Mouse (Mus musculus) heart, postnatal 0 days (tissue): ENCODE data around the gene Brat1. TPM values are rescaled to one million over a fixed set of nuclear protein-coding genes. Genes with fewer than 3 reads are reported as not detected.

Experiments
- ATAC-seq: fragments of 200-750 bp; cut with Nextera tagmentation; 2 replicates; pipeline ENCODE4 v1.8.0; 2017; ENCODE audit warnings: low read depth, moderate number of reproducible peaks, moderate library complexity; ENCODE audit not compliant: insufficient read depth
- DNase-seq: peaks from one replicate; pipeline ENCODE4 v3.0.0-alpha.2; 2016; ENCODE audit warnings: low spot score
- H3K27ac ChIP-seq: fragments of 300-500 bp; sonication (generic); 2 replicates; pipeline ENCODE4 v1.5.1; 2014; ENCODE audit warnings: low read depth, mild to moderate bottlenecking
- H3K27me3 ChIP-seq: fragments of 300-500 bp; sonication (generic); 2 replicates; pipeline ENCODE4 v1.6.1; 2014; ENCODE audit warnings: low read length, mixed read lengths; ENCODE audit not compliant: control insufficient read depth, insufficient read depth
- H3K36me3 ChIP-seq: fragments of 300-500 bp; sonication (generic); replicated peaks from 2 replicates; pipeline ENCODE4 v1.6.1; 2014; ENCODE audit warnings: low read length, mixed read lengths; ENCODE audit not compliant: control insufficient read depth, insufficient read depth
- H3K4me1 ChIP-seq: fragments of 300-500 bp; sonication (generic); 2 replicates; pipeline ENCODE4 v1.6.1; 2014; ENCODE audit warnings: antibody characterized with exemption; ENCODE audit not compliant: control insufficient read depth, insufficient read depth
- H3K4me2 ChIP-seq: fragments of 300-500 bp; sonication (generic); 2 replicates; pipeline ENCODE4 v1.6.1; 2014; ENCODE audit warnings: low read depth, mild to moderate bottlenecking, low read length, moderate library complexity
- H3K4me3 ChIP-seq: fragments of 300-500 bp; sonication (generic); 2 replicates; pipeline ENCODE4 v1.5.1; 2014; ENCODE audit warnings: low read depth, low read length
- H3K9ac ChIP-seq: fragments of 300-500 bp; sonication (generic); replicated peaks from 2 replicates; pipeline ENCODE4 v1.6.1; 2014; ENCODE audit warnings: low read depth, low read length, mixed read lengths
- H3K9me3 ChIP-seq: fragments of 300-500 bp; sonication (generic); replicated peaks from 2 replicates; pipeline ENCODE4 v1.6.1; 2016; ENCODE audit warnings: low read length; ENCODE audit not compliant: control insufficient read depth
- CTCF ChIP-seq: IDR thresholded peaks from 2 replicates; pipeline ENCODE4 v1.5.1; 2016; ENCODE audit warnings: antibody characterized with exemption, control low read depth, low read depth
- EP300 ChIP-seq: IDR thresholded peaks from 2 replicates; pipeline ENCODE4 v1.6.1; 2016; ENCODE audit warnings: antibody characterized with exemption, low read depth
- WGBS: fragments of 180-500 bp; shearing (Covaris S2); extraction: QIAGEN DNeasy Blood & Tissue Kit; methylation state at CpG from one replicate; pipeline ENCODE4 v1.1.7; 2014; 5-methylcytosine and 5-hydroxymethylcytosine counted together
- polyA plus RNA-seq: library from polyadenylated mRNA; unstranded; fragments of >200 nt; fragmentation: Nextera tagmentation; extraction: Ambion mirVana; gene quantifications from 2 replicates; pipeline ENCODE4 v1.2.1, GENCODE M21; 2015
- total RNA-seq: library from RNA; depleted of rRNA; stranded (reverse); fragments of >200 nt; gene quantifications from 2 replicates; pipeline ENCODE4 v1.2.3, GENCODE M21; 2014; ENCODE audit warnings: low replicate concordance

Gene Brat1
- total and polyA plus RNA-seq, 2 experiments from 2014 or later: 9.5 to 25.0 TPM

GRCm38 (mm10) chr5:140675079-140675478, 29.7 kb upstream of the Brat1 start:
- 86% methylated on average over 11 of the region's 11 CpGs for WGBS
- DNase-seq: no peak
- no peak overlapping the region for H3K27ac ChIP-seq
- no peak overlapping the region for H3K4me2 ChIP-seq
- peaks cover 18% of the 10 kb centered on the region; the same call in 1 of the 2 replicates for H3K36me3 ChIP-seq
- no peaks in the 10 kb centered on the region for H3K27me3 ChIP-seq
- TF ChIP-seq CTCF (no peak), EP300 (no peak)
- H3K9ac ChIP-seq: no peak overlapping the region
- ATAC-seq: no peak
- no peak overlapping the region for H3K4me3 ChIP-seq
- H3K9me3 ChIP-seq: no peaks in the 10 kb centered on the region
- peaks cover 4% of the 10 kb centered on the region; the same call in 1 of the 2 replicates for H3K4me1 ChIP-seq

DNA sequence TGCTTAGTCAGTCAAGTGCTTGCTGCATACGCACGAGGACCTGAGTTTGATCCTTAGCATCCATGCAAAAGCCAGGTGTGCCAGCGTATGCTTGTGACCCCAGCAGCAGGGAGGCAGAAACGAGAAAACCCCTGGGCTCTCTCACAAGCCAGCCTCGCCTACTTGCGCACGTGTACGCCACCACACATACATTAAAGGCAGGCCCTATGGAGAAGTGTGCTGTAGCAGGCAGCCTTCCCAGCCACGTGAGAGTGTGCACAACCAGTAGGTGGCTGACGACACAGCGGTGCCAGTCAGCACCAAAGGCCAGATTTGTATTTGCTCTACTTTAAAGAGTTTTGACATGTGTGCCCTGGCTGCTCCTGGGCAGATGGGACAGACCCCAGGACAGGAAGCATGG, 29.2 kb upstream of the Brat1 start:
- Histone ChIP-seq H3K4me2 (no peak overlapping the region), H3K27ac (no peak overlapping the region), H3K36me3 (peaks cover 14% of the 10 kb centered on the region; the same call in 1 of the 2 replicates), H3K9me3 (no peaks in the 10 kb centered on the region), H3K4me3 (no peak overlapping the region), H3K4me1 (peaks cover 4% of the 10 kb centered on the region; the same call in 1 of the 2 replicates), H3K27me3 (no peaks in the 10 kb centered on the region), H3K9ac (no peak overlapping the region)
- TF ChIP-seq EP300 (no peak), CTCF (no peak)
- WGBS: 84% methylated on average over 11 of the region's 11 CpGs
- no peak for DNase-seq
- no peak for ATAC-seq

DNA sequence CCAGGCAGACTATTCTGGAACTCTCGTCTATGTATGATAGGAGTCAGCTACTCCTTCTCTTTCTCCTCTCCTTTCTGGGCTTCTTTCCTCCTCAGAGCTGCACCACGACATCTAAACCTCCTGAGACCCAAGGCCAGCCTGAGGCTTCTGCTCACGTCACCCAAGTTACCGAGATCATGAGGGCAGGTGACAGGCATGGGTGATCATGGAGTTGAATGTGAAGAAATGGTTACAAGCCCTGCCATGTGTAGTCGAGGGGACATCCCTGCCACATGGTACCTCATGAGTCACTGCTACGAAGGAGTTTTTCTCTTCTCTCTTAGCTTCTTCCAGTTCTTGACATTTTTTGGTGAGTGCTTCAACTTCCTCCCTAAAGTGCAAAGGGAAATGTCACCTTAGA, 27.7 kb upstream of the Brat1 start:
- Histone ChIP-seq H3K4me2 (no peak overlapping the region), H3K9me3 (no peaks in the 10 kb centered on the region), H3K4me1 (0 out of 2 replicates have a peak, but pooled peaks cover under 1% of the 10 kb centered on the region), H3K4me3 (no peak overlapping the region), H3K36me3 (peaks cover 14% of the 10 kb centered on the region; the same call in 1 of the 2 replicates), H3K27me3 (no peaks in the 10 kb centered on the region), H3K9ac (no peak overlapping the region), H3K27ac (no peak overlapping the region)
- DNase-seq: no peak
- ATAC-seq: no peak
- 86% methylated on average over 6 of the region's 6 CpGs for WGBS
- TF ChIP-seq EP300 (no peak), CTCF (no peak)

- ATAC-seq (no peak), DNase-seq (no peak)
- Histone ChIP-seq H3K9me3 (no peaks in the 10 kb centered on the region), H3K4me3 (no peak overlapping the region), H3K9ac (no peak overlapping the region), H3K36me3 (peaks cover 10% of the 10 kb centered on the region; the same call in 1 of the 2 replicates), H3K27ac (no peak overlapping the region), H3K27me3 (no peaks in the 10 kb centered on the region), H3K4me1 (no peaks in the 10 kb centered on the region), H3K4me2 (no peak overlapping the region)
- TF ChIP-seq CTCF (no peak), EP300 (no peak)
- 83% methylated on average over 6 of the region's 6 CpGs for WGBS
These were observed 24.8 kb upstream of the Brat1 start for GRCm38 (mm10) chr5:140680051-140680450.

DNA sequence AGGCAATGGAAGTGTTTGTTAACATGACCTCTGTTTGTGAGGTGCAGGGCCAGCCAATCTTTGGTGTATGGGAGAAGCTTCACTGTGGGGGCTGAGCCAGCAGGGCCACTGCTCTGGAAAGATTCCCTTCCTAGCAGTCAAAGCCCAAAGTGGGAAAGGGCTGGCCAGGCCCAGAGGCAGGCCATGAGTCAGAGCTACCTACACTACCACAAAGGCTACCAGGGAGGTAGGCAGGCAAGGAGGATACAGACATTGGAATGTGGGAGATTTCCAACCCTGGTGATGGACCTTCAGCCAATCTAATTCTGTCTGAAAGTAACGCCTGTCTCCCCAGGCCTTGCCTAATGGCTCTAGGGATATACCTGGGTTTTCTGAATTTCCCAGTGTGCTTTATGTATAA, 23.9 kb upstream of the Brat1 start:
- H3K4me3 ChIP-seq: no peak overlapping the region
- H3K36me3 ChIP-seq: peaks cover 12% of the 10 kb centered on the region; the same call in 1 of the 2 replicates
- no peak for DNase-seq
- whole genome bisulfite sequencing: 80% methylated on average over 1 of the region's 1 CpGs
- H3K4me1 ChIP-seq: no peaks in the 10 kb centered on the region
- ATAC-seq: no peak
- no peak overlapping the region for H3K9ac ChIP-seq
- no peaks in the 10 kb centered on the region for H3K27me3 ChIP-seq
- H3K27ac ChIP-seq: no peak overlapping the region
- no peak overlapping the region for H3K4me2 ChIP-seq
- no peak for TF ChIP-seq CTCF
- no peak for TF ChIP-seq EP300
- H3K9me3 ChIP-seq: no peaks in the 10 kb centered on the region

DNA sequence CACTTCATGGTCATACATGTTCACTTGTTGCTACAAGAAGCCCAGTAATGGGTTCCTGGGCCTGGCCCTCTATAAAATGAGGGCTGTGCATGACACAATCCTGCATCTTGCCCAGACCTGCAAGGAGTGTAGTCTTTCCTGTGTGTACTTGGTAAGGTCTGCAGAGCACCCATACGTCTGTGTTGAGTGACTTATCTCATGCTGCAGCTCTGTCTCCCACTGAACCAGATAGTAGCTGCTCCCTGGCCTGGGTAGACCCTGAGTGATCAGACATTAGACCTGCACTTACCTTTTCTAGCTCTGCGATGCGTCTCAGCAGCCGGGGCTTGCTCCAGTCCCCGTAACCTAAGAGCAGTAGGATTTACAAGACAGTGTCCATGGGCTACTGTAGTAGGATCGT, 22.7 kb upstream of the Brat1 start:
- Histone ChIP-seq H3K4me1 (no peaks in the 10 kb centered on the region), H3K36me3 (peaks cover 11% of the 10 kb centered on the region; the same call in 1 of the 2 replicates), H3K4me2 (no peak overlapping the region), H3K27ac (no peak overlapping the region), H3K27me3 (no peaks in the 10 kb centered on the region), H3K9ac (no peak overlapping the region), H3K4me3 (no peak overlapping the region), H3K9me3 (no peaks in the 10 kb centered on the region)
- ATAC-seq: no peak
- no peak for DNase-seq
- 94% methylated on average over 6 of the region's 6 CpGs for WGBS
- TF ChIP-seq CTCF (no peak), EP300 (no peak)
